Mouse (Mus musculus) gastrocnemius, adult 18-20 months (tissue): ENCODE results near the gene Clec4a2. TPM values are rescaled to one million over a fixed set of nuclear protein-coding genes. Genes with fewer than 3 reads are reported as not detected.
"Not testable (repeated sequence)": the region's sequence is repeated elsewhere in the genome, so short reads cannot be mapped to it uniquely, and the experiment has no call there.

Experiments used
- DNase-seq: peaks from one replicate; pipeline ENCODE4 v3.0.0; 2021; ENCODE audit warnings: low spot score
- long read RNA-seq, 2 experiments: library from polyadenylated mRNA; stranded (forward); transcript quantifications; one replicate each; pipeline ENCODE4 v2.0.0; 2021
- total RNA-seq, 2 experiments: library from RNA; stranded (reverse); gene quantifications; 2 replicates each; pipeline ENCODE4 v1.2.3; 2021

Gene Clec4a2
- total RNA-seq: 1 to 10 TPM in 1 of 2 experiments, under 1 TPM in 1; 0.59 to 1.7 TPM
- long read RNA-seq, experiment 1: 0 reads
- long read RNA-seq, experiment 2, partial matches to known transcripts: 0 of 1 reads
- long read RNA-seq, experiment 2, other reads (novel, unspliced or antisense): 0 of 1 reads

GRCm38 (mm10) chr6:123106128-123106527 lies at the start of gene Clec4a2:
TSS of gene Clec4a2 (plus strand) at chr6:123106428.
- DNase-seq: not testable (repeated sequence)

GRCm38 (mm10) chr6:123095125-123095843 lies 10.9 kb upstream of the Clec4a2 start:
- no peak for DNase-seq

GRCm38 (mm10) chr6:123123195-123123594 lies 17.0 kb downstream of the Clec4a2 start:
- DNase-seq: no peak

GRCm38 (mm10) chr6:123127173-123127572 lies 20.9 kb downstream of the Clec4a2 start:
- no peak for DNase-seq

- DNase-seq: not testable (repeated sequence)
Observed at GRCm38 (mm10) chr6:123137766-123138526, 31.7 kb downstream of the Clec4a2 start.

- no peak for DNase-seq
Observed at GRCm38 (mm10) chr6:123170106-123170505, 63.9 kb downstream of the Clec4a2 start.

GRCm38 (mm10) chr6:123171040-123171439 lies 64.8 kb downstream of the Clec4a2 start:
- DNase-seq: no peak

GRCm38 (mm10) chr6:123172593-123172992 lies 66.4 kb downstream of the Clec4a2 start, which contains the start of gene Clec4b2:
TSS of gene Clec4b2 (plus strand) at chr6:123172893.
- DNase-seq: no peak

- no peak for DNase-seq
Observed at GRCm38 (mm10) chr6:123175549-123175948, 69.3 kb downstream of the Clec4a2 start.

GRCm38 (mm10) chr6:123184862-123185261 lies 78.6 kb downstream of the Clec4a2 start:
- not testable (repeated sequence) for DNase-seq

Other genes with a start within 250 kb of the Clec4a2 start
- 10 to 100 TPM; 11.8 to 16.8 TPM for gene Necap1, start 232.0 kb upstream of the Clec4a2 start, total RNA-seq
- gene Clec4a1, start 184.6 kb upstream of the Clec4a2 start, total RNA-seq: 1 to 10 TPM; 1.2 to 1.5 TPM
- gene Clec4a3, start 153.9 kb upstream of the Clec4a2 start, total RNA-seq: under 1 TPM; 0.81 to 0.89 TPM
- not detected for gene Clec4a4, start 116.1 kb upstream of the Clec4a2 start, total RNA-seq
- gene Clec4b1, start 56.5 kb upstream of the Clec4a2 start, total RNA-seq: not detected
- gene Clec4b2, start 66.5 kb downstream of the Clec4a2 start, total RNA-seq: not detected
- gene Clec4n, start 123.4 kb downstream of the Clec4a2 start, total RNA-seq: under 1 TPM in 1 of 2 experiments, not detected in 1; 0.32 TPM
- not detected for gene Clec4d, start 155.7 kb downstream of the Clec4a2 start, total RNA-seq
- gene Clec4e, start 183.4 kb downstream of the Clec4a2 start, total RNA-seq: not detected
- gene Vmn2r19, start 201.9 kb downstream of the Clec4a2 start, total RNA-seq: not detected